Mouse (Mus musculus) liver, adult 2 months (tissue): ENCODE measurements around the gene Dtd1.

Experiments used
- CTCF ChIP-seq: fragments of 200-500 bp; IDR thresholded peaks from 2 replicates; pipeline ENCODE4 v1.5.1; 2011; ENCODE audit warnings: low read depth, low read length, control low read depth
- POLR2A ChIP-seq: fragments of 200-500 bp; IDR thresholded peaks from 2 replicates; pipeline ENCODE4 v1.6.1; 2011; ENCODE audit warnings: low read length, control low read depth; ENCODE audit not compliant: insufficient read depth; ENCODE audit errors: extremely low read depth

- no peak for TF ChIP-seq POLR2A
- TF ChIP-seq CTCF: no peak
Measured at GRCm38 (mm10) chr2:144634231-144634630, 34.5 kb downstream of the Dtd1 start.
